Mouse (Mus musculus): ENCODE data around the gene St6galnac3. TPM values are rescaled to one million over a fixed set of nuclear protein-coding genes. Genes with fewer than 3 reads are reported as not detected.

The St6galnac3 gene
- polyA plus RNA-seq, 1 experiment from 2014 or later, result 8.5 TPM

DNA sequence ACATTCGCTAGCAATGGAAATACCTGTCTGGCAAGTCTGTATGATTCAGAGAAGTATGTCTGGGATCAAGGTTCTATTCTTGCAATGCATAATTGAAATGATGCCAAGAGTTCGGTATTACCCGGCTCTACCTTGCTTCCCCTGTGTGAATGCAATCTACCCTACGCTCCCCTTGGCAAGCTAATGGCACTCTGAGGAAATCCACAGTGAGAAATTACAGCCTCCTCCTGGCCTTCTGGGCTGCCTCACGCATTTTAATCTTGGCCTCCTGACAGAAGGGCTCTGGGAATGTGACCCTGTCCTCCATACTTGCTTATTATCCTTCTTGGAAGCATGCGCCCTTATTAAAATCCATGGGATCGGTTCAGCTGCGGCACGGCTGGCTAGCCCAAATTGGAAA is 235.3 kb downstream of the St6galnac3 start:
- Histone ChIP-seq H3K9me3 (ENCODE audit: control insufficient read depth) (no peaks in the 10 kb centered on the region), H3K4me2 (replicated peaks; ENCODE audit: low read depth) (no peak overlapping the region), H3K36me3 (ENCODE audit: control insufficient read depth, insufficient read depth) (no peaks in the 10 kb centered on the region), H3K27me3 (replicated peaks; ENCODE audit: control insufficient read depth, insufficient read depth, low read length) (no peaks in the 10 kb centered on the region), H3K4me1 (replicated peaks; ENCODE audit: control insufficient read depth, insufficient read depth, low read length) (no peaks in the 10 kb centered on the region), H3K9ac (ENCODE audit: low read depth, low read length) (no peak overlapping the region), H3K4me3 (ENCODE audit: low read depth, low read length) (no peak overlapping the region), H3K27ac (ENCODE audit: low read depth, low read length) (no peak overlapping the region)
- 78% methylated on average over 9 of the region's 9 CpGs for WGBS
- ATAC-seq, result no peak
- TF ChIP-seq CTCF (IDR thresholded peaks at IDR 0.05; ENCODE audit: low read depth), result no peak

GRCm38 (mm10) chr3:153488931-153489330 is 236.0 kb downstream of the St6galnac3 start:
- Histone ChIP-seq H3K9ac (ENCODE audit: low read depth, low read length) (no peak overlapping the region), H3K4me2 (replicated peaks; ENCODE audit: low read depth) (no peak overlapping the region), H3K36me3 (ENCODE audit: control insufficient read depth, insufficient read depth) (no peaks in the 10 kb centered on the region), H3K27me3 (replicated peaks; ENCODE audit: control insufficient read depth, insufficient read depth, low read length) (no peaks in the 10 kb centered on the region), H3K4me3 (ENCODE audit: low read depth, low read length) (no peak overlapping the region), H3K4me1 (replicated peaks; ENCODE audit: control insufficient read depth, insufficient read depth, low read length) (no peaks in the 10 kb centered on the region), H3K9me3 (ENCODE audit: control insufficient read depth) (no peaks in the 10 kb centered on the region), H3K27ac (ENCODE audit: low read depth, low read length) (no peak overlapping the region)
- TF ChIP-seq CTCF (IDR thresholded peaks at IDR 0.05; ENCODE audit: low read depth), result no peak
- ATAC-seq, result no peak
- WGBS, result 79% methylated on average over 5 of the region's 5 CpGs

DNA sequence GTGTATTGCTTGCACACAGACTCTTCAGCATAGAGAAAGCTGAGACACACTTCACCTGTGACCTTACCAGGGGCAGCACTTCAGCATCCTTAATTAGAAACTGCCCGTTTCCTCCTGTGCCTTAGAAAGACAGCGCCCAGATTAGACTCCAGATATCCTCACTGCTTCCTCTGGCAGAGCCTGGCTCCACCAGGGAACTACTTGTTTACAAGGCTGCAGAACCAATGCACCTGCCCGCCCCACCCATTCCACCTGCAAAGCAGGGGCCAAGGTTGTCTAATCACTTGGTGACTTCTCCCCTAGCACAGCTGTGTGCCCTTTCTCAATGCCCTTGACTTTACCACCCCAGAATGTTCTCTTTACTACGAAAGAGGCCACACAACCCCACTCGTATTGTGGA is 239.8 kb downstream of the St6galnac3 start:
- no peaks in the 10 kb centered on the region for H3K36me3 ChIP-seq (ENCODE audit: control insufficient read depth, insufficient read depth)
- H3K4me2 ChIP-seq (replicated peaks; ENCODE audit: low read depth), result no peak overlapping the region
- no peak overlapping the region for H3K9ac ChIP-seq (ENCODE audit: low read depth, low read length)
- no peak for ATAC-seq
- TF ChIP-seq CTCF (IDR thresholded peaks at IDR 0.05; ENCODE audit: low read depth), result no peak
- no peaks in the 10 kb centered on the region for H3K27me3 ChIP-seq (replicated peaks; ENCODE audit: control insufficient read depth, insufficient read depth, low read length)
- WGBS, result 73% methylated on average over 5 of the region's 5 CpGs
- H3K9me3 ChIP-seq (ENCODE audit: control insufficient read depth), result no peaks in the 10 kb centered on the region
- no peaks in the 10 kb centered on the region for H3K4me1 ChIP-seq (replicated peaks; ENCODE audit: control insufficient read depth, insufficient read depth, low read length)
- H3K4me3 ChIP-seq (ENCODE audit: low read depth, low read length), result no peak overlapping the region
- no peak overlapping the region for H3K27ac ChIP-seq (ENCODE audit: low read depth, low read length)

GRCm38 (mm10) chr3:153484701-153485100 is 240.3 kb downstream of the St6galnac3 start:
- H3K36me3 ChIP-seq (ENCODE audit: control insufficient read depth, insufficient read depth), result no peaks in the 10 kb centered on the region
- H3K4me2 ChIP-seq (replicated peaks; ENCODE audit: low read depth), result no peak overlapping the region
- H3K27ac ChIP-seq (ENCODE audit: low read depth, low read length), result no peak overlapping the region
- H3K9ac ChIP-seq (ENCODE audit: low read depth, low read length), result no peak overlapping the region
- ATAC-seq, result no peak
- no peaks in the 10 kb centered on the region for H3K27me3 ChIP-seq (replicated peaks; ENCODE audit: control insufficient read depth, insufficient read depth, low read length)
- no peaks in the 10 kb centered on the region for H3K4me1 ChIP-seq (replicated peaks; ENCODE audit: control insufficient read depth, insufficient read depth, low read length)
- H3K4me3 ChIP-seq (ENCODE audit: low read depth, low read length), result no peak overlapping the region
- no peak for TF ChIP-seq CTCF (IDR thresholded peaks at IDR 0.05; ENCODE audit: low read depth)
- H3K9me3 ChIP-seq (ENCODE audit: control insufficient read depth), result no peaks in the 10 kb centered on the region
- WGBS, result 80% methylated on average over 7 of the region's 7 CpGs

DNA sequence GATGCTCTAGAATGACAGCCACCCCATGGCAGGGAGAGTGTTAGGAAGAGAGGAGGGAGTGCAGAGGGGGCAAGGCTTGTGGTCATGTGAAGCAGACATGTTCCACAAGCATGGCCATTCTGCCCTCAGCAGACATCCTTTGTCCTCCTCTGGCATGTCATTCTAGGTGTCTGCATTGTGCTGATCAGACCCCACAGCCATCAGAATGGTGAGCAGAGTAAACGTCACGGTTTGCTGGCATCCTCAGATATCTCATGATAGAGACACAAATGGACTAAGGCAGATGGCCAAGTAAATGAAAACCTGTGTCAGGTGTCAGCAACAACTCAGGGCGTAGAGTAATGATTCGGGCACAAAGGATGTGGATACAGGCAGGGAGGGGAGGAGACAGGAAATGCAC is 241.3 kb downstream of the St6galnac3 start:
- TF ChIP-seq CTCF (IDR thresholded peaks at IDR 0.05; ENCODE audit: low read depth), result no peak
- no peaks in the 10 kb centered on the region for H3K4me1 ChIP-seq (replicated peaks; ENCODE audit: control insufficient read depth, insufficient read depth, low read length)
- no peak for ATAC-seq
- H3K4me2 ChIP-seq (replicated peaks; ENCODE audit: low read depth), result no peak overlapping the region
- no peaks in the 10 kb centered on the region for H3K27me3 ChIP-seq (replicated peaks; ENCODE audit: control insufficient read depth, insufficient read depth, low read length)
- no peak overlapping the region for H3K27ac ChIP-seq (ENCODE audit: low read depth, low read length)
- H3K4me3 ChIP-seq (ENCODE audit: low read depth, low read length), result no peak overlapping the region
- no peak overlapping the region for H3K9ac ChIP-seq (ENCODE audit: low read depth, low read length)
- H3K9me3 ChIP-seq (ENCODE audit: control insufficient read depth), result no peaks in the 10 kb centered on the region
- WGBS, result 89% methylated on average over 4 of the region's 4 CpGs
- H3K36me3 ChIP-seq (ENCODE audit: control insufficient read depth, insufficient read depth), result no peaks in the 10 kb centered on the region

DNA sequence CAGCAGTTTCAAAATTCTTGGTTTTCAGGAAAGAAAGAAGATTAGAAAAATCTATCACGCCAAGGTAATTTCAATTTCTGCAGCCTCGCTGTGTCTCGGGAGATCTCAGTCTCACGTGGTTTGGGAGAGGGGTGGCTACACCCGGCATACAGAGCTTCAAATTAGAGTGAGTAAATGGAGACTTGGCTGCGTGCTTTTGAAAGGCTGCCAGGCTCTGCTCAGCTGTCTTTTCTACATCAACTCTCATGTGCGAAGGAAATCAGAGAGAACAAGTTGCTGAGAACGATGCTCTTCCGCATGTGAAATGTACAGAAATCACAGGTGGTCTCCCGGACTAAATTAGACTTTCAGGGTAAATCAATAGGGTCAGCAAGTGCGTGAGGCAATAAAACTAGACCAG is 242.9 kb downstream of the St6galnac3 start:
- Histone ChIP-seq H3K27me3 (replicated peaks; ENCODE audit: control insufficient read depth, insufficient read depth, low read length) (no peaks in the 10 kb centered on the region), H3K9ac (ENCODE audit: low read depth, low read length) (no peak overlapping the region), H3K36me3 (ENCODE audit: control insufficient read depth, insufficient read depth) (no peaks in the 10 kb centered on the region), H3K4me3 (ENCODE audit: low read depth, low read length) (no peak overlapping the region), H3K4me1 (replicated peaks; ENCODE audit: control insufficient read depth, insufficient read depth, low read length) (no peaks in the 10 kb centered on the region), H3K27ac (ENCODE audit: low read depth, low read length) (no peak overlapping the region), H3K9me3 (ENCODE audit: control insufficient read depth) (no peaks in the 10 kb centered on the region), H3K4me2 (replicated peaks; ENCODE audit: low read depth) (no peak overlapping the region)
- ATAC-seq, result no peak
- WGBS, result 65% methylated on average over 11 of the region's 11 CpGs
- no peak for TF ChIP-seq CTCF (IDR thresholded peaks at IDR 0.05; ENCODE audit: low read depth)

DNA sequence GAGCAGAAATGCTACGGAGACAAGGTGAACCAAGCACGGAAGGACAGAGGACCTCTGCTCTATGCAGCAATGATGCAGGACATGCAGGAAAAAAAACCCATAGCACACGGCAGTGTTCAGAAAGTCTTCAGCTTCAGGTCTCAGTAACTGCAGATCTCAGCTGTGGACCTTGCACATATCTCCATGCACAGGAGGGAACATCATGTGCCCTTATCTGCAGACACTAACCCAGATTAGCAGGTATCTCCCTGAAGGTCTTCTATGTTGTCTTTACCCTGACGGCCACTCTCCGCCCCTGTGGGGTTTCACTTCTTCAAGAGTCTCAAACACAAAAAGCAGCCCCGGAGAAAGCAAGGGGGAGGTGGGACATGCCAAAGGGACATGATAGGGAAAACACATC is 244.0 kb downstream of the St6galnac3 start:
- no peaks in the 10 kb centered on the region for H3K9me3 ChIP-seq (ENCODE audit: control insufficient read depth)
- WGBS, result 91% methylated on average over 6 of the region's 6 CpGs
- H3K9ac ChIP-seq (ENCODE audit: low read depth, low read length), result no peak overlapping the region
- no peaks in the 10 kb centered on the region for H3K27me3 ChIP-seq (replicated peaks; ENCODE audit: control insufficient read depth, insufficient read depth, low read length)
- H3K4me1 ChIP-seq (replicated peaks; ENCODE audit: control insufficient read depth, insufficient read depth, low read length), result no peaks in the 10 kb centered on the region
- no peak overlapping the region for H3K27ac ChIP-seq (ENCODE audit: low read depth, low read length)
- no peak for TF ChIP-seq CTCF (IDR thresholded peaks at IDR 0.05; ENCODE audit: low read depth)
- no peaks in the 10 kb centered on the region for H3K36me3 ChIP-seq (ENCODE audit: control insufficient read depth, insufficient read depth)
- no peak for ATAC-seq
- H3K4me2 ChIP-seq (replicated peaks; ENCODE audit: low read depth), result no peak overlapping the region
- no peak overlapping the region for H3K4me3 ChIP-seq (ENCODE audit: low read depth, low read length)

Data from intestine, postnatal 0 days (tissue).